Mouse (Mus musculus): ENCODE measurements around the gene Mrpl33. TPM values are rescaled to one million over a fixed set of nuclear protein-coding genes. Genes with fewer than 3 reads are reported as not detected.

Mrpl33 gene
- 100 to 1,000 TPM; 237 TPM for total RNA-seq (2021)
- long read RNA-seq, experiment 1, partial matches to known transcripts, result 0 of 199 reads
- long read RNA-seq, experiment 1, other reads (novel, unspliced or antisense), result 196 of 199 reads
- long read RNA-seq, experiment 2, partial matches to known transcripts, result 2 of 255 reads
- long read RNA-seq, experiment 2, other reads (novel, unspliced or antisense), result 252 of 255 reads

GRCm38 (mm10) chr5:31596481-31597429 lies at the start of gene Mrpl33:
Gene Mrpl33, plus strand, starts transcription at chr5:31596935.
- intact Hi-C loops (cut with DNase I; ENCODE audit: low total_unique reads), result no loop called here
- peak; percentile 47 for DNase-seq

- intact Hi-C loops (cut with DNase I; ENCODE audit: low total_unique reads), result no loop called here
- no peak for DNase-seq
These were observed 37.3 kb upstream of the Mrpl33 start for GRCm38 (mm10) chr5:31559401-31559800.

- intact Hi-C loops (cut with DNase I; ENCODE audit: low total_unique reads), result loop anchor here (5.0 kb wide), 1 partner anchor 52 kb away; no protein-coding TSS in a partner anchor
- no peak for DNase-seq
These were observed 36.4 kb upstream of the Mrpl33 start for GRCm38 (mm10) chr5:31560352-31560751.

GRCm38 (mm10) chr5:31562036-31562666 lies 34.6 kb upstream of the Mrpl33 start:
- intact Hi-C loops (cut with DNase I; ENCODE audit: low total_unique reads), result loop anchor here (5.0 kb wide), 1 partner anchor 50 kb away; no protein-coding TSS in a partner anchor
- peak; percentile 46 for DNase-seq

- intact Hi-C loops (cut with DNase I; ENCODE audit: low total_unique reads), result loop anchor here (5.0 kb wide), 1 partner anchor 49 kb away; no protein-coding TSS in a partner anchor
- DNase-seq, result peak; percentile 65
These were observed 33.2 kb upstream of the Mrpl33 start for GRCm38 (mm10) chr5:31563496-31563895.

GRCm38 (mm10) chr5:31563905-31564304 lies 32.8 kb upstream of the Mrpl33 start:
- no peak for DNase-seq

GRCm38 (mm10) chr5:31564976-31565375 lies 31.8 kb upstream of the Mrpl33 start:
- intact Hi-C loops (cut with DNase I; ENCODE audit: low total_unique reads), result loop anchor here (5.0 kb wide), 1 partner anchor 47 kb away; no protein-coding TSS in a partner anchor
- DNase-seq, result peak; percentile 24

More at GRCm38 (mm10) chr5:31563905-31564304, 32.8 kb upstream of the Mrpl33 start:
- intact Hi-C loops (cut with DNase I; ENCODE audit: low total_unique reads), result loop anchor here (5.0 kb wide), 1 partner anchor 48 kb away; no protein-coding TSS in a partner anchor

- DNase-seq, result no peak
These were observed 30.7 kb upstream of the Mrpl33 start for GRCm38 (mm10) chr5:31566026-31566425.

GRCm38 (mm10) chr5:31566457-31566856 lies 30.3 kb upstream of the Mrpl33 start:
- intact Hi-C loops (cut with DNase I; ENCODE audit: low total_unique reads), result no loop called here
- no peak for DNase-seq

More at GRCm38 (mm10) chr5:31566026-31566425, 30.7 kb upstream of the Mrpl33 start:
- intact Hi-C loops (cut with DNase I; ENCODE audit: low total_unique reads), result no loop called here

GRCm38 (mm10) chr5:31567951-31568657 lies 28.6 kb upstream of the Mrpl33 start:
- no peak for DNase-seq
- intact Hi-C loops (cut with DNase I; ENCODE audit: low total_unique reads), result loop anchor here (2.0 kb wide), 1 partner anchor 629 kb away; no protein-coding TSS in a partner anchor

- intact Hi-C loops (cut with DNase I; ENCODE audit: low total_unique reads), result no loop called here
- DNase-seq, result peak; percentile 44
These were observed 25.6 kb upstream of the Mrpl33 start for GRCm38 (mm10) chr5:31571023-31571608.

- DNase-seq, result no peak
- intact Hi-C loops (cut with DNase I; ENCODE audit: low total_unique reads), result no loop called here
These were observed 23.0 kb upstream of the Mrpl33 start for GRCm38 (mm10) chr5:31573722-31574121.

GRCm38 (mm10) chr5:31576539-31576975 lies 20.2 kb upstream of the Mrpl33 start:
- intact Hi-C loops (cut with DNase I; ENCODE audit: low total_unique reads), result no loop called here
- DNase-seq, result no peak

- intact Hi-C loops (cut with DNase I; ENCODE audit: low total_unique reads), result no loop called here
- DNase-seq, result no peak
These were observed 15.5 kb upstream of the Mrpl33 start for GRCm38 (mm10) chr5:31581263-31581662.

- no peak for DNase-seq
- intact Hi-C loops (cut with DNase I; ENCODE audit: low total_unique reads), result no loop called here
These were observed 14.8 kb upstream of the Mrpl33 start for GRCm38 (mm10) chr5:31581932-31582331.

GRCm38 (mm10) chr5:31583261-31583660 lies 13.5 kb upstream of the Mrpl33 start:
- DNase-seq, result no peak
- intact Hi-C loops (cut with DNase I; ENCODE audit: low total_unique reads), result no loop called here

- no peak for DNase-seq
- intact Hi-C loops (cut with DNase I; ENCODE audit: low total_unique reads), result loop anchor here (5.0 kb wide), 1 partner anchor 602 kb away; no protein-coding TSS in a partner anchor
These were observed 11.2 kb upstream of the Mrpl33 start for GRCm38 (mm10) chr5:31585526-31585925.

GRCm38 (mm10) chr5:31588016-31588415 lies 8.7 kb upstream of the Mrpl33 start:
- no peak for DNase-seq
- intact Hi-C loops (cut with DNase I; ENCODE audit: low total_unique reads), result loop anchor here (5.0 kb wide), 1 partner anchor 599 kb away; no protein-coding TSS in a partner anchor

All from gastrocnemius, postnatal 14 days (tissue).